Mouse (Mus musculus): ENCODE results near the gene Galnt18.

DNA sequence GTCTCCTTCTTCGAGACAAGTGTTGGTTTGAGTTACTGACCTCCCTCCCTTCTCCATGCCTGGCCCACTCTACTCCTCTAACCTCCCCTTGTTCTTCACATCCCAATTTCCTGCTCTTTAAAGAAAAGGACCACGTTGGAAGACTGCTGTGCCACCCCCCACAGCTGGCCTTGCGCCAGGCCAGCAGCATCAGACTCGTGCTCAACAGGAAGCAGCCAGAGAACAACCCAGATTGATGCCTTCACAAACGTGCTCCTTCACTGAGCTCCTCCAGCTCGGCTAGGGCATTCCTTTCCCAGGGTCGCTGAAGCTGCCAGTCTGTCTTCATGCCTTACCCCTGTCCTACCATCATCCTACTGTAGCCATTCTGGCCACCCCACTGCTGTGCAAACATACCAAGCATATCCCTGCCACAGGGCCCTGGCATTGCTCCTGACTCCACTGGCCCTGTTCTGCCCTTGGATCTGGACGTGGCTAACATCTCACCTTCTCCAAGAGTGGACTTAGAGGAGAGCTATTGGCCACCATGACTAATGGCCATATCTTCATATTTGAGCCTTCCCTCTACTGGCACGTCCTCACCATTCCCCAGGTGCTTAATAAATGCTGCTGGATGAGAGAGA lies 13.5 kb downstream of the Galnt18 start:
- TF ChIP-seq CTCF (IDR thresholded peaks at IDR 0.05; ENCODE audit: low read depth), result no peak
- no peak for TF ChIP-seq EP300 (IDR thresholded peaks at IDR 0.05; ENCODE audit: low read depth)
